Mouse (Mus musculus) ES-CJ7 (cell line): Measurements from ENCODE around the gene Fam13a.
A peak's percentile ranks its signal among the peaks of the same experiment; 100 is the strongest.

Source experiments
- DNase-seq: peaks from one replicate; pipeline ENCODE4 v3.0.0; 2011; ENCODE audit warnings: low read depth, low spot score

The Fam13a gene

GRCm38 (mm10) chr6:58933189-58933913, 91.0 kb downstream of the Fam13a start:
- no peak for DNase-seq

DNA sequence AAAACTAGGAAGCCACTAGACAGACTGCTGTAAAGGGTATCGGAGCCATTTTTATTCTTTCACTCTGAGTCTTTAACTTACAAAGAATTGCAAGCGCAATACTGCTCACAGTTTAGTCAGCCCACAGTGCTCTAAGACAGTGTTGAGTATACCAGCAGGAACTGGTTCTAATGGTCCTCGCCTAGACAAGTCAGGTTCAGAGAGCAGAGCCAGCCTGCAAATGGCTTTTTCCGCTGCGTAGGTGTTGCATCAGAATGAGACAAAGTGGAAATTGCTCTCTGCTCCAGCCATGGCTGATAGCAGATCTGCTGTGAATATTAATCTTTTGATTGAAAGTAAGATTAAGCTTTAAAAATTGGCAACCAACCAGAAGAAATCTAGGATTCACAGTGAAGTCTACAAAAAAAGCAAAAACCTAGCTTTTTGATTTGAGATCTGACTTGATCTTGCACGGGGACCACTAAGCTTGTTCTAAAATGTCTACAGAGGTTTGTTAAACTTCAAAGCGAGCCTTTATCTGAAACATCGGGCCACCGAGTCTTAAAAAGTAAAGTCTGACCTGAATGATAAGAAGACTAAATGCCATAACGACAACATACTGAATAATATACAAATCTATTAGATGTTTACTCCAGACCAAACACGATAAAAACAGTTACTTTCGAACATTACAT, 91.7 kb downstream of the Fam13a start:
- DNase-seq, result peak; percentile 29

DNA sequence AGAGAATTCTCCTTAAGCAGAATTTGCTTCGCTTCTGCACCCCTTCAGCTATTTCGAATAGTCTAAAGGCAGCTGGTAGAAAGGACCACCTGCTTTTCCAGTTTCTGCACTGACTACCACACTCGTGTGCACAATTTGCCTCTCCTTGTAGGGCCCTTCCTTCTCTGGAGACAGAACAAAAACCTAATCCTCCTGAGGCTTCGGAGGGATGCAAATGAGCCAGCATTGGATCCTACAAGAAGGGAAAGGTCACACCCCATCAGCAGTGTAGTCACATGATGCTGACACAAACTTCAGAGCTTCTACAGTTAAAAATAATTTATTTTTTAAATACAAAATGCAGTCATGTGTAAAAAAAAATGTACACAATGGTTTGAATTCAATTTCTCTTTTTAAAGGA, 93.2 kb downstream of the Fam13a start:
- DNase-seq, result no peak

- DNase-seq, result no peak
Measured at GRCm38 (mm10) chr6:58929911-58930431, 94.4 kb downstream of the Fam13a start.

DNA sequence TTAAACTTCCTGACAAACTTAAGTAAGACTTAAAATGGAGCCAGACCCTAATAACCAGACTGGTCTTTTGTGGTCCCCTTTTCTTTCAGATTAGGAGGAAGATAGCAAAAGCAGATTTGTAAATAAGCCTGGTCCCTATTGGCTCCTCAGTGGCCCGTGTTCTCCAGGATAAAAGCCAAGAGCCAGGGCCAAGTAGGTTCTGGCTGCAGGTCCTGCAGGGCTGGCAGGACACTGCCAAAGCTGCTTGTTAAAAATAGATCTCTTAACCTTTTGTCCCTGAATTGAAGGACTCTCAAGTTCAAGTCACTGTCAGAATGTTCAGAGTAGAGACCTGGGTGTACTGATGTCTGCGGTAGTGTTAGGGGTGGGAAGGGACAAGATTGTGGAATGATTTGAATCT, 96.5 kb downstream of the Fam13a start:
- DNase-seq, result no peak

DNA sequence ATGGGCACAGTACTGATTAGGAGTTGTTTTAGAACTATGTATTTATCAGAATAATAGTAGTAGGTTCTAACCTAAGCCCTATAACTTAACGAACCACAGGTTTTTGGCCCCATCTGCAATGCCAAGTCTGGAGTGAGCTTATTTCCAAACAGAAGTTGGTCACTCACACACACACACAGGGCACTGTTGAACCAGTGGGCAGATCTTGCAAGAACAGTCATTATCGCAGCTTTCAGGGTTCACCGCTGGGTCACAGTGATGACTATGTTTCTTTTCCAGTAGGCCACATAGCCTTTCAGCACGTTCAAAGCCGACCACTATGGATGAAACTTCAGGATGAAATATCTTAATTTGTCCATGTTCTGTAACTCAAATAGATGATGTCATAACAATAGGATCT, 101.8 kb downstream of the Fam13a start:
- DNase-seq, result no peak

GRCm38 (mm10) chr6:58921623-58922022, 102.7 kb downstream of the Fam13a start:
- peak; percentile 11 for DNase-seq

- no peak for DNase-seq
Measured at GRCm38 (mm10) chr6:58920735-58921134, 103.6 kb downstream of the Fam13a start.

- no peak for DNase-seq
Measured at GRCm38 (mm10) chr6:58916498-58916897, 107.9 kb downstream of the Fam13a start.

DNA sequence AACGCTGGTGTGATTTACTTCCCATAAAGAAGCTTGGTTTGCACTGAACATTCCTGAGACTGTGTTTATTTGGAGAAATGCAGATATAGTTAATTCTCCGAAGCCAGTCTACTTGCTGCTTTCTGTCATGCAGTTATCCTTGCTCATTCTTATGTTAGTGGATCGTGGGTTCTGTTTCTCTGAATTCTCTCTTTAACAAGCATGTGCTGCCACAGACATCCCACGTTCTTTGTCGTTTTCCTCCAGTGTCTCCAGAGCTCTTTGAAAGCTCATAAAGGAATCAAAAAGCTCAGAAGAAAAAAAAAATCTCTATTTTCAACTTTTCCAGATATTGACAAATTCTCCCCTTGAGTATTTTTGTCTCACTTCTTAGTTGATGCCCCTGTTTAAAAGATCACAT, 110.4 kb downstream of the Fam13a start:
- DNase-seq, result no peak

GRCm38 (mm10) chr6:58913551-58913950, 110.8 kb downstream of the Fam13a start:
- no peak for DNase-seq

DNA sequence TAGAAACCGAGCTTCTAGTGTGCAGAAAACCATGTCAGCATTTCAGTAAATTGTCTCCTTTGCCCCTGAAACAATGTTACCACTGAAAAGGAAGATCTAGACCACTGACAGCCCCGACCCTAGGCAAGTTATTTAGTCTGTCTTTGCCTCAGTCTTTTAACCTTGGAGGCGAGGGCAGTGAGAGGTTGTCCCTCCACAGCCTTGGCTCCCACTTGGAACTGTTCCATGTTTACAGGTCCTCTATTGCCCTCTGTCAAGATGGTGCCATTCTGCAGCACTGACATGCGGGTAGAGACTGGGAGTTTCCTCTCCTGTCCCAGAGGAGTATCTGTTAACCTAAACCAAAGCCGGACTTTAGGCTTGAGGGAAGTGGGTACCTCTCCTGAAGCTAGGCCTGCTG, 111.5 kb downstream of the Fam13a start:
- no peak for DNase-seq

DNA sequence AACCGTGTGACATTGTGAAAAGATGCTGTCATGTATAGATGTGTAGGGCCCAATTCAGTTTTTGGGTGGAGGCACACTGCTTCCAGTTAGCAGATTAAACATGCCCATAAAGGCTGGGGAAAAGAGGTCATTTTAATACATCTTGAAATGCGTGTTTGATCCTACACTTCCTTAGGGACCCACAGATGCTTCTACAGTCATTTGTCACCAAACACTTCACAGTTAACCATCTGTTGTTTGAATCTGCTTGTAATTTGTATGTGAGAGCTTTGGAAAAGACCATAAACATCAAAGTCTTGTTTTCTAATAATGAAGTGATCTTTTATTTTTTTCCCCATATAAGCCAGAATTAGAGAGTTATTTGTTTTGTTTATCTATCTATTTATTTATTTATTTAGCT, 116.6 kb downstream of the Fam13a start:
- DNase-seq, result no peak

DNA sequence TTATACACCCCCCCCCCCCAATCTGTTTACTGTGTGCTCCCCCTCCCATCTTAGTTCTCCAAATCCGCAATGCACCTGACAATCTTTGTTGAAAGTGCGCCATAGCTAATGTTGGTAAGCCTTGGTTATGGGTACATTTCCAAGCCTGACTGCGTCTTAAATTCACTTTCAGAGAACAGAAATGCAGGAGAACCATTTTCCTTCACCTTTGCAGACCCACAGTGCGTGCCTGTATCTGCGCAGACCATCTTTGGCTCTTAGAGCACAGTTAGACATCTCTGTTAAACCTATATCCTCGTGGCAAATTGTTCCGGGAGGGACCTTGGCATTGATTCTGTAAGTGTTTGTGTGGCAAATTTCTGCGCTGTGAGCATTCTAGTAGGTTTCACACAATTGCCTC, 117.0 kb downstream of the Fam13a start:
- DNase-seq, result no peak

- peak; percentile 59 for DNase-seq
Measured at GRCm38 (mm10) chr6:58906852-58907261, 117.5 kb downstream of the Fam13a start, which contains the start of gene Nap1l5. Gene Nap1l5, minus strand, starts transcription at chr6:58907076.

DNA sequence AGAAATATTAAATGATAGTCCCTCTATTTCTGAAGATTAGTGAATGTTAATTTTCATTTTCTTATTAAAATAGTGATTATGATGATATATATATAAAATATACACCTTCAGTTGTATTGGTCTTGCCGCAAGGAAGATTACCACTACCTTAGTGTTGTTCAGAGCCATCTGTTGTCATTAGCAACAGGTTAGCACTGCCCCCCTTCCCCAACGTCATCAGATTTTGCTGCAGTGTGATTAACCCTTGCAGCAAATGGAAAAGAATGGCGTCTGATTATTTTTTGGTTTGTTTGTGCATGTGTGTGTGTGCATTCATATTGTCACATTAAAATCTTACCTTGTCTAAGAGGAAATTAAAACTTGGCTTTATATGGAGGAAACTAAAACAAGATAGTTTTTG, 119.8 kb downstream of the Fam13a start:
- no peak for DNase-seq

DNA sequence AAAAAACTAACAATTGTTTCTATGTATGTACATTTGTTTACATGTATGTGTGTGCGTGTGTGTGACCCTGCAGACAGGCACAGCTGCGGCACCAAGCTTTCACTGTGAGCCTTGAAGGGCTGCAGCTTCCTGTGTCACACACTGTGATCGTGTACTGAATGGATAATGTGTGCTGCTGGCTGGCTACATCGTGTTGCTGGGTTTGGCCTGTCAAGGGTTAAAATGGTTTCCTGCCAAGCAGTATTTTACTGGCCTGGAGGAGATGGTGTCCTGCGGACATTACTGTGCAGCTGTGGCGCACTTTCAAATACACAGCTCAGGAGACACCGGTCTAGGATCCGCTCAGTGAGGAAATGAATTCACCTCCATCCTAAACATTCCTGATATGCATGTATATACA, 121.2 kb downstream of the Fam13a start:
- DNase-seq, result no peak

- no peak for DNase-seq
Measured at GRCm38 (mm10) chr6:58900536-58900935, 123.8 kb downstream of the Fam13a start.

DNA sequence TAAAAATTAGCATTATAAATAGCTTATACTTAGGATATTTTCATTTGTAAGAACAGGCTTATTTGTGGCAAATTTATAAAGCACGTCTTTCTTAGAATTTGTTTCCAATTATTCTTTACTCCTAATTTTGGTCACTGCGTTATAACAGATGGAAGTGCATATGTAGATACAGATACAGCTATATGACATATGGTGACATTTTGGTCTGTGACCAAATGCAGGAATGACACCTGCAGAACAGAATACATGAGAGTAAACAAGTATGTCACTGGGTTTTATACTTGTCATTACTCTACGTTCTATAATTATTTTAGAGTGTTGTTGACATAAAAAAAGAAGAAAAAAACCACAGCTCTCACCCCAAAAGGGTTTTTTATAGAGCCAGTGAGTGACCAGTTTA, 125.3 kb downstream of the Fam13a start:
- no peak for DNase-seq

DNA sequence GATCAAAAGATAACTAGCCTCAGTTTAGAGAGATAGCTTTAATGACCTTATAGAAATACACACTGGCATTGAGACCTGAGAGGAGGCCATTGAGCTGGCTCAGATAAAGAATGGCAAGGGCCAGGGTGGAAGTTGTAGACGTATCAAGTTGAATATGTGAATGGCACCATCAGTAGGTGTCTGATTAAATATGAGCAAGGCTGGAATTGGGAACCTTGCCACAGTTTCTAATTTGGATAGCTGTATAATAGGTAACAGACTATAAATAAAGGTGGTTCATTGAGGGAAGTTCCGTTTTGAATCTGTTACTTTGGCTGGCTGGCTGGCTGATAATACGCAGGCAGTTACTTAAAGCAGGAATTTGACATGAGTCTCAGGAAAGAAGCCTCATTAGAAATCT, 127.7 kb downstream of the Fam13a start:
- no peak for DNase-seq

DNA sequence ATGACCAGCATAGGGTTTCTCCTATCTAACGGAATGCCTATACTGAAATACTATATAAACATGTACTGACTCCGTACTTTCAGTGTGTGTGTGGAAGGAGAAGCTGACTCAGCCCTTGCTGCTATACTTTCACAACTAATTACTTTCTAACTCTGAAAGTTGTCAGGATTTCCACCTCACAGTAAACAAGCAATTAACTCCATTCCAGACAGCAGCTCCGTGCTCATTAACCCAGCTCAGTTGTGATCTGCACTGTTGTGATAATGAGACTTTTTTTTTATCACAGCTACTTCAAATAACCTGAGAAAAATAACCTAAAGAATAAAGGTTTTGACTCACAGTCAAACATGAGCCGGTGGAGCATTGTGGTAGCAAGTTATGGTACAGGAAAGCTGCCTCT, 129.4 kb downstream of the Fam13a start:
- DNase-seq, result no peak

GRCm38 (mm10) chr6:58893307-58893706, 131.0 kb downstream of the Fam13a start:
- DNase-seq, result no peak

DNA sequence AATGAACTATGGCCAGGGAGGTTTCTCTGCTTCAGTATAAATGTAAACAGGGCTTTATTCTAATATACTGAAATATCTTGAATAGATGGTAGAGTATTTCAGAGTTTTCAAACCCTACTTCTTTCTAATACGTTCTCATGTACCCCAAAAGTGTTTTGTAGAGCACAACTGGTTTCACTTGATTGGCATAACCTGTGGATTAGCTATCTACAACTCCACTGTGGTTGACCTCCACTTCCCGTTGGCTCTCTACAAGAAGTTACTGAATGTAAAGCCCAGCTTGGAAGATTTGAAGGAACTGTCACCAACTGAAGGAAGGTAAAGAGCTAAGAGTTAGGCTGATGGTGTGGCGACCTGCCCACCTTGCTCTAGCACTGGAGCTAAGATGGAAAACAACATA, 134.4 kb downstream of the Fam13a start:
- no peak for DNase-seq
